Mouse (Mus musculus): Measurements from ENCODE around the gene Hcrtr1.

Hcrtr1 gene

DNA sequence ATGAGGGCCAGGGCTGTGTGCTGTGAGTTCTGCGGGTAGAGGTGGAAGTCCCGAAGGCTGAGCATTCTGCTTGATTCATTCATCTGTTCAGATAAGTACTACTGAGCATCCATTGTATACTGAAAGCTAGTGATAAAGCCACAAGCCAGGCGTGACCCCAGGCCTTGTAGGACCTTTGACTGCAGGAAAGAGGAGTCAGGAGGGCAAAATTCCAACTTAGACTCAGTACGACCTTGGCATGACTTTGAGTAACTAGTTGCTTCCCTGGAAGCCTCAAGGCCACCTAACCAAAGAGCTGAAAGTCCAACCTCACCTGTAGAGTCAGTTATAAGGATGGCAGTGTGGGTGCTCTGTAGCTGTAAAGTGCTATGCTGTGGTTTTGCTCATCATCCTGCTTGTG, 18.4 kb downstream of the Hcrtr1 start:
- DNase-seq (ENCODE audit: low spot score): no peak

DNA sequence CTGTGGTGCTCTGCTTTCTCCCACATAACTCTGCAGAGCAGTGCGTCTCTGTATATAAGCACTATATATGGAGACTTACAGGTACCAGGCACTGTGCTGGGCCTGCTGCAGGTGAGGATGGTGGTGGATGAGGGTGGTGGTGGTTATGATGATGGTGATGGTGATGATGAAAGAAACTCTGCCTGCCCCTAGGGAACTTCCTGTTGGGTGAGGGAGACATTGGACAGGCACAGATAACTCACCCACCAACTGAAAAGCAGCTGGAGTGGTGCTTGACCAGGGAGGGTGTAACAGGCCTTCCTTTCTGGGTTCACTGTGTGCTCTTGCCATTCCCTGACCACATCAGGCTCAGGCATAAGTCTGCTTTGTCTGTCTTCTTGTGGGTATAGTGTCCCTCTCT, 26.4 kb downstream of the Hcrtr1 start:
- DNase-seq (ENCODE audit: low spot score): no peak

DNA sequence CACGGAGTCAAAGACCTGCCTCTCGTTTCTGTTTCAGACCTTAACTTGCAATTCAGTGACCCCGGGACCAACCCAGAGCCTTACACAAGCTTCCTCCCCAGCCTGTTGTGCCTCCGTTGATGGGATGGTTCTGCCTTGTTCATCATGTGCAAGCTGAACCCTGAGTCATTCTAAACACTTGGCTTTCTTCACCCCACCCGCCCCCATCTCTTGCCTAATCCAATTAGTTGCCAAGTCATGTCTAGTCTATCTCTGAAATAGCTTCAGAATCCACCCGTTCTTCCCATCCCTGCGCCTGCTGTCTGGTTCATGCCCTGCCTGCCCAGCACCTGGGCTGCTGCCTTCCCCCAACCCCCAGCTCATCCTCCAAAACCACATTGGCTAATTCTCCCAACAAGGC, 26.9 kb downstream of the Hcrtr1 start:
- DNase-seq (ENCODE audit: low spot score): peak; percentile 40

DNA sequence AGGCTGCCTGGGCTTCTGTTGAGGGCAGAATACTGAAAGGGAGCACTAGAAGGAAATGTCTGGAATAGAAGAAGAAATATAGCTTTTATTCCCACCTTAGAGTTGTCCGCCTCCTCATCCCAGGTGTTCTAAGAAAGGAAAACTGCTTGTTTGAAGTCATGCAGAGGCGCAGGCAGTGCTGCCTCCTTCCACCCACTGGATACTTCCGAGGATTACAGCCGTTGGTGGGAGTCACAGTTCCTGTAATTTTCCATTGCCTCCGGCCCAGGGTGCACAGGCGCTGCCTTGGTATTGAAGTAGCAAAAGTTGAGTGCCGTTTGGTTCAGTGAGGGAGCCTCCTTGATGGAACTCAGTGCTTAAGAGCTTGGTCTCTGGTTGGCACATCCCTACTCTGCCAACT, 29.1 kb downstream of the Hcrtr1 start:
- DNase-seq (ENCODE audit: low spot score): no peak

DNA sequence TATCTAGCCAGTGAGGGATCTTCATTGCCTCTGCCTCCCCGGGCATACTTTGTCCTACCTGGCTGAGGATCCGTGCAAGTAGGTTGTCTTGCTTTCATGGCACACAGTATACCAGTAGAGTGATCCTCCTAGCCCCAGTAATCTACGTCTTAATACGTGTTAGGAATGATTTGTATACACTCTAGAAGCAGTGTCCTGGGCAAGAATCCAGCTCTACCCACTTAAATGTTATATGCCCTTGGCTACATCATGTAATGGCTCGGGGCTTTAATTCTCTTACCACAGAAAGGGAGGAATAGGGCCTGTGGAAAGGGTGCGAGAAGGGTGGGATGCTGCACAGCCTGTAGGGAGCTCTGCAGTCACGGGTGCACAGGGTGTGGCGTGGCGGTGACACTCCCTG, 29.5 kb downstream of the Hcrtr1 start:
- no peak for DNase-seq (ENCODE audit: low spot score)

DNA sequence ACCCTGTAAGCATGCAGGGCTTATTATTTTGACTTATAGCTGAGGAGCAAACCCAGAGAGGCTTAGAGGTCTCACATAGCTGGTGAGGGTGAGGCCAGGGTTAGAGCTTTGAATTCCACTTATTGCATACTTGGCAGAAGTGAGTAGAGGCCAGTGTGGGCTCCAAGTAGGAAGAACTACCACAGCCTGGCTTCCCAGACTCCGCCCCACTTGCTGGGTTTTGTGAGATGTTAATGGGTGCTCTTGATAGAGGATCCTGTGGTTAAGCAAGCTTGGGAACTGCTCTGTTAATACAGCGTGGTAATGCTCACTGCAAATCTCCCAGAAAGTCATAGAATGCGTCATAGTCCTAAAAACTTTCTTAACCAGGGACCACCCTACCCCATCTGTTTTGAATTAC, 30.2 kb downstream of the Hcrtr1 start:
- DNase-seq (ENCODE audit: low spot score): no peak

DNA sequence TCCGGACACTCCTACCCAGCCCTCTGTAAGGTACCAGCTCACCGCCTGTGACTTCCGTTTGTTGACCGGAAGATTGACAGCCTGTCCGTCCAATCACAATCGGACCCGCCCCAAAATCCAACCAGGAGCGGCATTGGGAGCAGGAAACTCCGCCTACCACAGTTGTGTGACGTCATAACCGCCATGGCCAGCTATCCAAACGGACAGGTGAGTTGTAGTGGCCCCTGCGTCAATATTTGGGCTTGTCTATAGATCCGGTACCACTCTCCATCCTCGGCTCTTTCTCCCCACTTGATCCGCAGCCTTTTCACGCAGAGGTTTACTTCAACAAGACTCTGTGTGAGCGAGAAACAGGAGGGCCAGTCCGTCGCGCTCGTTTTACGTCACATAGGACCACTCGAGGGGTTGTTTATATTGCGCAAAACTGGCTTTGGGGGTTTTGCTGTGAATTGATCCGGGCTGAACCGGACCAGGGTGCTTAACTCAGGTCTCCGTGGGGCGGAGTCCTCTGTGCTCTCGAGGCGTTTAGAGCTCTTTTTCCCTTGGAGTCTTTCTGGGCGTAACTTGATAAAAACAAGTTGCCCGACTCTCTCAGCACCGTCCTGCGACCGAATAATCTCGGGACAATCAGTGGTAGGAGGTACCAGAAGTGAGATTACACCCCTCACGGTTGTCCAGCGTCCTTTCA, 31.6 kb downstream of the Hcrtr1 start:
- DNase-seq (ENCODE audit: low spot score): peak; percentile 100

DNA sequence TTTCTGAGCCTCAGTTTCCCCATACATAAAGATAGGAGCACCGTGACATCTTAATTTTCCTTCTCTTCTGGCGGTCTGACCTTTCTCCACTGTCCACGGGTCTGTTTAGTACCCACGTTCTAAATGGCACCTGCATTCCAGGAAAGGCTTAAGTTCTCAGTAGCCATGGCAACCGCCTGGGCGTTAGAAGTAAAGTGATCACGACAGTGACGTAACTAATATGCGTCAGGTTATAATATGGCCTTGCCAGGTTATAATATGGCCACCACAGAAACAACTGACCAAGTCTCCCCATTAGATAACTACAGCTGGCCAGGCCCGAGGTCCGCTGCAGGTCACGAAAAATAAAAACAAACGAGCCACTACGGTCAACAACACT, 32.1 kb downstream of the Hcrtr1 start:
- no peak for DNase-seq (ENCODE audit: low spot score)

DNA sequence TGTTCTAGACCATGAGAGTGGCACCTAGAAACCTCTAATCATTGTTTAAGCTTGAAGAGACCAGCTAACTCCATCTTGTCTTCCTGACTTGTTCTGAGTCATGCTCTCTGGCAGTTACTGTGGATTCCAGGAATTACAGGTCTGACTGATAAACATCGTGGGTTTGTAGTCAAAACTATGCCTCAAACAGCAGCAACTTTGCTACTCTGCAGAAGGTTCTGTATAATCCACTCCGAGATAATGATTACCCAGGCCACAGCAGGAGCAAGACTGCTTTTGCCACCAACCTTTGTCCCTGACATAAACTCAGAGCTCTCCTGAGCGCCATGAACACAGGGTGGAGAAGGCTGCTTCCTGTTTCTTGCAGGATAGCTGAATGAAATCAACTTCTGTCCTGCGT, 34.6 kb downstream of the Hcrtr1 start:
- no peak for DNase-seq (ENCODE audit: low spot score)

DNA sequence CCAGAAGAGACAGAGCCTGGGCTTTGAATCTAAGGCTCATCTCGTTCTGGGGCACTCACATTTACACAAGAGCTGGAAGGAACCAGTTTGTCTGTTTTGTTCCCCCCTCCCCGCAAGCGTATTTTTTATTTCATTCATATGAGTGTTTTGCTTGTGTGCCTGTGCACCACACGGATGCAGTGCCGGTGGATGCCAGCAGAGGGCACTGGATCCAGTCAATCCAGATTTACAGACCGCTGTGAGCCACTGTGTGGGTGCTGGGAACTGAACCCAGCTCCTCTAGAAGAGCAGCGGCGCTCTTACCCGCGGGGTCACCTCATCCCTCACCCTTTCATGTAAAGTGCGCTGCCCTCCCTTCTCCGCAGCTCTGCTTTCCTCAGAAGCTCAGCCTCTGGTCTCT, 35.5 kb downstream of the Hcrtr1 start:
- DNase-seq (ENCODE audit: low spot score): no peak

DNA sequence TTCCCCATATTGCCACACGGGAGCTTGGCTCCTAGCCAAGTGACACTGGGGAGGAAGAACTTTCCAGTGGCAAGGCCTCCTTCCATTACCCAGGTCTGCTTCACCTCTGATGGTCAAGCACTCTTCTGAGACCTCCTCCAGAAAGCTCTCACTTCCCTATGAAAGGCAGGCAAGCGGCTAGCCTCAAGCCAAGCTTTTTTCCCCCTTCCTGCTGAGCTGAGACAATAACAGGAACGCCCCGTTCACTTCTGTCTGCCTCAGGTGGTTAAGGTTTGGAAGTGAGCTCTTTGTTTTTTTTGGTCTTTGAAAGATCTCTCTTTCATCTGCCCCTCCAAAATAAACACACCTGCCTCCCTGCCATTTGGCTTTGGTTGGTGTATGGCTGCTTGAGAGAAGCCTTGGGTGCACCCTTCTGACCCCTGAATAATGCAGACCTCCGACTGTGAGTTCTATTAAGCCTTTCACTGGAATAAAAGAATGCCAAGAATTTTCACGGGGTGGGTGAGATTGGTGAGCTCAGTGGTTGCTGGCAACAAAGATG, 37.0 kb downstream of the Hcrtr1 start, which contains the start of gene Pef1:
Pef1 (plus strand) TSS at position 448 of the 541 bp plus-strand sequence.
- no peak for DNase-seq (ENCODE audit: low spot score)

DNA sequence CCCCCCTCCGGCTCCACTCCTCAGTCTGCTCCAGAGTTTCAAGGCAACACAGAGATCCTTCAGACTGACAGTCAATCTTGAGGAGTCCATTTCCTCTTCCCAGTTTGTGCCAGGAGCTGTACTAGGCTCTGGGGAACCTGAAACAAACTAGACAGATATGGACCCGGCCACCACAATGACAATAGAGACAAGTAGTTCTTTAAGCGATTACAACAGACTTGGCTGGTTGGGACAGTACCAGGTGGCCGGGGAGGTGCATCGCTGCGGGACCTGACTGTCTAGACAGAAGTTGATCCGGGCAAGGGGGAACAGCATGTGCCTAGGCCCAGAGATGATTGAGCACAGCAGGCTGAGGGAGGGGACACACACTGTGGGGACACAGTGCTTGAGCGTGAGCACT, 38.0 kb downstream of the Hcrtr1 start:
- DNase-seq (ENCODE audit: low spot score): no peak

DNA sequence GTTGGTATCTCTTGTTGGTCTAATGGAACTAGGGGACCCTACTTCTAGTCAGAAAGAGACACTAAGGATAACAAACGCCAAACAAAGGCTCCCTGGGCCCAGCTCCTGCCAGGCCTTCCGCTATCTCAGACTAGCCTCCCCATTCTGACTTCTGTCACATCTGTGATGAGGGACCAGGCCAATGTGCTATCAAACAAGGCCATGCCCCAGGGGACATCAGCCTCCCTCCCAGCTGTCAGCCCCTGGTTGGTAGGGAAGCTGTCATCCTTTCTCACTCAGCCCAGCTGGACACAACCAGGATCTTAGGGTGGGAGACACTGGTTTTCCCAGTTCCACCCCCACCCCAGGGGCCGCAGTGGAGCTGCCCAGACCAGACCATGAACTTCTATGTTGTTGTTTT, 44.0 kb downstream of the Hcrtr1 start:
- DNase-seq (ENCODE audit: low spot score): no peak

DNA sequence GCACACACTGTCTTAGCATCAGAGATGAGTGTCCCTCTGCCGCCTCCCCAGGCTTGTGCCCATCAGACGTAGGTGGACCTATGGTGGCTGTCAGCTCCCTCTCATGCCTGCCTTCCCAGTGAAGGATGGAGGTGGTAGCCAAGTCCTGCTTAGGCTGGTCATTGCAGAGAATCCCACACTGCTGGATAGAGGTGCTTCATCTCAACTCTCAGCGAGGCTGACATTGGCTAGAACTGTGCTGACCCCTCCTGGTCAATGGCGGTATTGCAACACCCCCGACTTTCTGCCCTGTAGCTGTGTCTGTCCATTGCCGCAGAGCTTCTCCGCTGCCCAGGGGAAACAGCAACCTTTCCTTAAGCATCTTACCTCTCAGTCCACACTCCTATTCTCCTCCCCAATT, 51.9 kb downstream of the Hcrtr1 start:
- peak; percentile 95 for DNase-seq (ENCODE audit: low spot score)

DNA sequence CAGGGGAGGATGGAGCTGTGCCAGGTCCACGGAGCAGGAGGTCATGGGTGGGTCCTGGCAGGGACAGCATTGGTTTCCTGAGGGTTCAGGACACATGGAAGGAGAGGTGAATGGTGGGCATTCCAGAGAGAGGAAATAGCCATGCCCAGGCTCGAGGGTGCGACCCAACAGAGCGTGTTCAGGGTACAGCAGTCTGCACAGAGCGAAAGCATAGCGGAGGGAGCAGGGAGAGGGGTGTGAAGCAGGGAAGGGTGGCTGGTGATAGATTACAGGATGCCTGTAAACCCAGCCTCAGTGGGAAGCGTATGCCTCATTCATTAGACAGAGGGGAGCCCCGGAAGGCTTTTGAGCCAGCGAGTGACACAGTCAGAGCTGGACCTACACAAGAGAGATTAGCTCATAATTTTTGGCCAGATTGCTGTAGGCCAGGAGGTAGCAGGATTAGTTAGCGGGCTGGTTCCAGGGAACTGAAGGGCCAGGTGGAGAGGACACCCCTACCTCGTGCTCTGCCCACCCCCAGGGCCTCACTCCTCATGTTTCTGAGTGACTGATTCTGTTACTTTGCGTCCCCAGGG, 53.8 kb downstream of the Hcrtr1 start:
- no peak for DNase-seq (ENCODE audit: low spot score)

DNA sequence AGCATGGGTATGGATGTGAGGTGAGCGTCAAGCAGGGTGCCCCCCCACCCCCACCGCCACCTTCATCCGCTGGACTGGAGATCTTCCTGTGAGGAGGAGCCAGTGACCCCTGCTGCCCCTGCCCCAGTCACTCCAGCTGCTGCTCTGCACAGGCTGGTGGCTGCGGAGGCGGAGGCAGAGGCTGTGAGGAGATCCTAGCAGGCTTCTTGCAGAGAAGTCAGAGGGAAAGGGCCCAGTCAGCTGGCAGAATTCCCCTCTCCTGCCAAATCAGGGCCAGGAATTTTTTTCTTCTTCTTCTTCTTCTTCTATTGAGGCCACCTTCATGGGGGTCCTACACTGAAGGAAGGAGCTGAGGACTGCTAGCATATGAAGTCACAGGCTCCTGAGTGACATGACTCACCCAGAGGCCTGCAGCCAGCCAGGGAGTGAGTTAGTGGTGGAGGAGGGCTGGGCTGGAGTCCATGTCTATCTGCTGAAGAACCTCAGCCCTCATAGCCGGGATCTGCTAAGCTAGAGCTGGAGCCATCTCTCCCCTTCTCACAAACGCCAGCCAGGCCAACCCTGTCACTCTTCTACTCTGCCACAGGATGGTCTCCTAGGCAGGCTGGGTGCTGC, 54.7 kb downstream of the Hcrtr1 start:
- DNase-seq (ENCODE audit: low spot score): no peak

DNA sequence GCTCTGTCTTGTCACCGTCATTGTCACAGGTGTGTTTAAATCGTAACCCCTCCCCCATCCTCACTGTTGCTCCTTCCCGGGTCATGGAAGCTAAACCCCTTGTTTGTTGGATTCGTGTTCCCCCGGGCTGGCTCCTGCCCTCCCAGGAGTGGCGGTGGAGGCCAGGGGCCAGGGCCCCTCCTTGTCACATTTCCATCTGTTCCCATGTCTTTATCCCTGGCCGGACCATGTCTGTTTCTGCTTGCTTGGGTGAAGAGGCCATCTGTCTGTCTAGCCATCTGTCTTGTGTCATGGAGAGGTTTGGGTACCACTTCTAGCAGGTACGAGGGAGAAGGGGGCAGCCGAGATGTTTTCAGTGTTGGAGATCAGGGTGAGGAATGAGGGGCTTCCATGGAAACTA, 56.9 kb downstream of the Hcrtr1 start:
- DNase-seq (ENCODE audit: low spot score): no peak

DNA sequence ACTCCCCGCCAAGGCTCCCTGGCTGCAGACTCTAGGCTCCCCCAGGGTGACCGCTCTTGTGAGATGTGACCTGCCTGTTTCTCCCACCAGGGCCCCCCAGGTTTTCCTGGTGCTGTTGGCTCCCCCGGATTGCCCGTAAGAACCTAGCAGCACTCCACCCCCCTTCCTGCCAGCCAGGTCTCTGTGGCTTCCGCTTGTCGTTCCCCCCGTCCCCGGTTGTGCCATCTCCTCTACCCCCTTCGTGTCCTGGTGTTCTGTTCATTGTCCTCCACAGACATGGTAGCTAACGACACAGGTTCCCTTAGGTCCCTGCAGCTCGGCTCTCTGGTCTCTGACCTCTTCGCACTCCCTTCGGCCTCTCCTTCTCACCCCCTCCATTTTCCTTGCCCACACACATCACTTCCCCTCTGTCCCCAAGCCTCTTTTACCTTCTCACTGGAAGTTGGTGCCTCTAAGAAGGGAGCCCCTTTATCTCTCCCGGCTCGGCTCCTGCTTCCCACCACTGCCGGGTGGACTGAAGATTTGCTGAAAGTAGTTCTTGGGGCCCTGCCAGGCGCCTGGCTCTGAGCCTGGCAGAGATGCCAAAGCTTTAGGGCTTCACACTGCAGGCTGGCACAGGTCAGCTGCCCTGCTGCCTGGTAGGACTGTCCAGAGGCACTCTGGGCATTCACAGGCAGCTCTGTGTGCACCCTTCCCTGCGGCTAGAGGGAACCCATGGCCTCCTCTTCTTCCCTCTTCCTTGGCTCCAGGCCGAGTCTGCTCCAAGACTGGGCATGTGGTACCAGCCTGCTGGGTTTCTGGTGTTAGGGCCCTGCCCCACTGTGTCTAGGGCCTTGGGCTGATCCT, 57.6 kb downstream of the Hcrtr1 start:
- DNase-seq (ENCODE audit: low spot score): peak; percentile 72

Measured in layer of hippocampus, adult 11-12 months (tissue).